Mouse (Mus musculus) stomach, embryonic 15.5 days (tissue): ENCODE results near the gene Itgav. TPM values are rescaled to one million over a fixed set of nuclear protein-coding genes. Genes with fewer than 3 reads are reported as not detected.

Experiments
- ATAC-seq: fragments of 200-750 bp; cut with Nextera tagmentation; 2 replicates; pipeline ENCODE4 v1.8.0; 2017; ENCODE audit warnings: low read depth, moderate number of reproducible peaks, moderate TSS enrichment; ENCODE audit not compliant: insufficient read depth, low FRiP score
- H3K27ac ChIP-seq: fragments of 300-500 bp; sonication (generic); 2 replicates; pipeline ENCODE4 v1.5.1; 2015; ENCODE audit warnings: mild to moderate bottlenecking, inconsistent platforms
- H3K27me3 ChIP-seq: fragments of 300-500 bp; sonication (generic); replicated peaks from 2 replicates; pipeline ENCODE4 v1.6.1; 2015; ENCODE audit warnings: inconsistent platforms
- H3K36me3 ChIP-seq: fragments of 300-500 bp; sonication (generic); 2 replicates; pipeline ENCODE4 v1.6.1; 2015; ENCODE audit warnings: inconsistent platforms
- H3K4me1 ChIP-seq: fragments of 300-500 bp; sonication (generic); 2 replicates; pipeline ENCODE4 v1.6.1; 2015; ENCODE audit warnings: inconsistent platforms
- H3K4me2 ChIP-seq: fragments of 300-500 bp; sonication (generic); 2 replicates; pipeline ENCODE4 v1.6.1; 2015; ENCODE audit warnings: mild to moderate bottlenecking, inconsistent platforms
- H3K4me3 ChIP-seq: fragments of 300-500 bp; sonication (generic); replicated peaks from 2 replicates; pipeline ENCODE4 v1.5.1; 2015; ENCODE audit warnings: inconsistent platforms
- H3K9ac ChIP-seq: fragments of 300-500 bp; sonication (generic); 2 replicates; pipeline ENCODE4 v1.6.1; 2015; ENCODE audit warnings: inconsistent platforms
- H3K9me3 ChIP-seq: fragments of 300-500 bp; sonication (generic); 2 replicates; pipeline ENCODE4 v1.6.1; 2016; ENCODE audit warnings: inconsistent platforms
- WGBS: fragments of 180-500 bp; shearing (Covaris S2); methylation state at CpG from one replicate; pipeline ENCODE4 v1.1.7; 2015; 5-methylcytosine and 5-hydroxymethylcytosine counted together
- polyA plus RNA-seq: library from polyadenylated mRNA; unstranded; fragments of >200 nt; fragmentation: Nextera tagmentation; extraction: Ambion mirVana; gene quantifications from 2 replicates; pipeline ENCODE4 v1.2.1, GENCODE M21; 2015

The Itgav gene
- polyA plus RNA-seq, 1 experiment from 2014 or later = 83.1 TPM

DNA sequence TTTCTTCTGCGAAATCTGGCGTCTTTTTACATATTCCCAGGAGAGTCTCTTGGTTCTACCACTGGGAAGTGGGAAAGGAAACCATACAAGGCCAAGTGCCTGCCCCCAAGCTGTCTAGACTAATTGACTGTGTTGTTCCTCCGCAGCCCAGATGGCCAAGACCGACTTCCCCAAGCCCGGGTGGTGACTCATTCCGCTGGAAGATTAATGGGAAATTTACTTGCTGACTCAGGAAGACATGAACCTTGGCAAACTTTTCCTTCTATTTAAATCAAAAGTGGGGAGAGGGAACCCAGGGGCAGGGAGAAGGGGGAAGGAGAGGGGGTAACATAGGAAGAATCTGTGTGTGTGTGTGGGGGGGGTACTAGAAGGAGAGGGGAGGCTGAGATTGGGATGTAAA is 9.4 kb upstream of the Itgav start:
- 0 out of 2 replicates have a peak, but pooled peaks cover 2% of the 10 kb centered on the region for H3K4me1 ChIP-seq
- no peaks in the 10 kb centered on the region for H3K27me3 ChIP-seq
- WGBS = 14% methylated on average over 6 of the region's 6 CpGs
- H3K36me3 ChIP-seq = no peaks in the 10 kb centered on the region
- H3K4me3 ChIP-seq = no peak overlapping the region
- H3K4me2 ChIP-seq = no peak overlapping the region
- peak; percentile 85; the same call in 1 of the 2 replicates for ATAC-seq
- peak overlapping the region; percentile 8; the same call in 1 of the 2 replicates for H3K27ac ChIP-seq
- no peak overlapping the region for H3K9ac ChIP-seq
- no peaks in the 10 kb centered on the region for H3K9me3 ChIP-seq

GRCm38 (mm10) chr2:83718341-83718740 is 5.9 kb upstream of the Itgav start:
- H3K9me3 ChIP-seq = no peaks in the 10 kb centered on the region
- H3K4me2 ChIP-seq = no peak overlapping the region
- H3K36me3 ChIP-seq = no peaks in the 10 kb centered on the region
- H3K27ac ChIP-seq = no peak overlapping the region
- no peaks in the 10 kb centered on the region for H3K27me3 ChIP-seq
- ATAC-seq = no peak
- no peak overlapping the region for H3K4me3 ChIP-seq
- H3K4me1 ChIP-seq = peaks cover 8% of the 10 kb centered on the region; the same call in 1 of the 2 replicates
- no peak overlapping the region for H3K9ac ChIP-seq
- WGBS = 86% methylated on average over 4 of the region's 4 CpGs

- no peaks in the 10 kb centered on the region for H3K9me3 ChIP-seq
- 72% methylated on average over 3 of the region's 3 CpGs for WGBS
- H3K27me3 ChIP-seq = no peaks in the 10 kb centered on the region
- H3K36me3 ChIP-seq = no peaks in the 10 kb centered on the region
- no peak overlapping the region for H3K27ac ChIP-seq
- H3K4me1 ChIP-seq = peaks cover 17% of the 10 kb centered on the region; the same call in 1 of the 2 replicates
- no peak overlapping the region for H3K9ac ChIP-seq
- ATAC-seq = no peak
- H3K4me2 ChIP-seq = no peak overlapping the region
- H3K4me3 ChIP-seq = no peak overlapping the region
These were observed 2.6 kb upstream of the Itgav start for GRCm38 (mm10) chr2:83721635-83722034.

DNA sequence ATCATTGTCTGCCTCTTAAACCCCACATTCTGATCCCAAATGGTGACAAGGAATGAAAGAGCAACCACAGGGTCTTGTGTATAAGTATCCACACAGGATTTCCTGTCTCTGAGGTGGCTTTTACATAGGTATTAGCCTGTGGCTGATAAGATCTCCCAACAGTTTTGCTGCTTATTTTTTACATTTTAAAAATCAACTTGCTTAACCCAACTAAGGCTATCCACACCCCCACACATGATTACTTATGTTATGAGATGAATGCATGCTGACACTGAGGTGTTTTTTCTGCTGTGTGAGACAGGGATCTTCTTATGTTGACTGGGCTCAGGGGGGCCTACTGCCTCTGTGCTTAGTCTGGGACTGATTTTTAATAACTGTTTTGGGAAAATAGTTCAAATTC is 1.3 kb upstream of the Itgav start:
- Histone ChIP-seq H3K9ac (no peak overlapping the region), H3K36me3 (no peaks in the 10 kb centered on the region), H3K27me3 (no peaks in the 10 kb centered on the region), H3K4me1 (peaks cover 17% of the 10 kb centered on the region; the same call in 1 of the 2 replicates), H3K4me2 (no peak overlapping the region), H3K9me3 (no peaks in the 10 kb centered on the region), H3K4me3 (no peak overlapping the region), H3K27ac (no peak overlapping the region)
- no peak for ATAC-seq

GRCm38 (mm10) chr2:83723346-83723745 is 851 bp upstream of the Itgav start:
- peak overlapping the region; percentile 97 for H3K27ac ChIP-seq
- peak overlapping the region; percentile 84; the same call in 1 of the 2 replicates for H3K9ac ChIP-seq
- H3K27me3 ChIP-seq = no peaks in the 10 kb centered on the region
- H3K36me3 ChIP-seq = no peaks in the 10 kb centered on the region
- H3K4me3 ChIP-seq = peak overlapping the region; percentile 74
- 43% methylated on average over 2 of the region's 2 CpGs for WGBS
- H3K4me1 ChIP-seq = peaks cover 17% of the 10 kb centered on the region; the same call in 1 of the 2 replicates
- H3K9me3 ChIP-seq = no peaks in the 10 kb centered on the region
- no peak for ATAC-seq
- peak overlapping the region; percentile 70 for H3K4me2 ChIP-seq

GRCm38 (mm10) chr2:83724827-83725730 is 882 bp downstream of the Itgav start:
- H3K27ac ChIP-seq = peak overlapping the region; percentile 97
- peak overlapping the region; percentile 74 for H3K4me3 ChIP-seq
- H3K4me2 ChIP-seq = peak overlapping the region; percentile 70
- no peaks in the 10 kb centered on the region for H3K9me3 ChIP-seq
- H3K36me3 ChIP-seq = no peaks in the 10 kb centered on the region
- no peaks in the 10 kb centered on the region for H3K27me3 ChIP-seq
- peak; percentile 51 for ATAC-seq
- peaks cover 22% of the 10 kb centered on the region; the same call in 1 of the 2 replicates for H3K4me1 ChIP-seq
- 3% methylated on average over 44 of the region's 44 CpGs for WGBS
- H3K9ac ChIP-seq = peak overlapping the region; percentile 84

- H3K9ac ChIP-seq = 0 out of 2 replicates have a peak overlapping the region, but pooled peaks have one; percentile 84
- no peaks in the 10 kb centered on the region for H3K27me3 ChIP-seq
- H3K9me3 ChIP-seq = no peaks in the 10 kb centered on the region
- no peak overlapping the region for H3K27ac ChIP-seq
- peak overlapping the region; percentile 70 for H3K4me2 ChIP-seq
- peak overlapping the region; percentile 74 for H3K4me3 ChIP-seq
- H3K4me1 ChIP-seq = peaks cover 22% of the 10 kb centered on the region; the same call in 1 of the 2 replicates
- WGBS = 52% methylated on average over 4 of the region's 4 CpGs
- H3K36me3 ChIP-seq = no peaks in the 10 kb centered on the region
- no peak for ATAC-seq
These were observed 1.6 kb downstream of the Itgav start for GRCm38 (mm10) chr2:83725796-83726195.

GRCm38 (mm10) chr2:83728238-83728682 is 4.1 kb downstream of the Itgav start:
- Histone ChIP-seq H3K27ac (no peak overlapping the region; the same call in 1 of the 2 replicates), H3K36me3 (peaks cover 4% of the 10 kb centered on the region; the same call in 1 of the 2 replicates), H3K4me3 (no peak overlapping the region), H3K4me2 (no peak overlapping the region), H3K27me3 (no peaks in the 10 kb centered on the region), H3K9me3 (no peaks in the 10 kb centered on the region), H3K9ac (no peak overlapping the region), H3K4me1 (peaks cover 16% of the 10 kb centered on the region; the same call in 1 of the 2 replicates)
- no peak for ATAC-seq
- 73% methylated on average over 4 of the region's 4 CpGs for WGBS

DNA sequence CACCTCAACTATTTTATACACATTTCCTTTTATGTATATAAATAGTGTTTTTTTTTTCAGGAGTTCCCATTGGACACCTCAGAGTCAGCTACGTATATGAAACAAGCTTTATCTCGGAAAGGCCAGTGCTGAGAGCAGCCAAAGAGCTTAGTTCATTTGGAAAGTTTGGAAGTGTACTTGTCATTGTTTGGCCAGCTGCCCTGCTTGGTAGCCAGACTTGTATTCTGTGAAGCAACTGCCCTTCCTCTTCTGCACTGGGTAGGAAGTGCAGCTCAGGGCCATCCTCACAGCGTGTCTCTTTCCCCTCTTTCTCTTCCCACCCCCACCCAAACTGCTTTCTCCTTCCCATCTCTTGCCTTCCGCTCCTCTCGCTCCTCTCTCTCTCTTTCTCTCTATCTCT is 5.1 kb downstream of the Itgav start:
- H3K9ac ChIP-seq = no peak overlapping the region
- no peaks in the 10 kb centered on the region for H3K9me3 ChIP-seq
- no peaks in the 10 kb centered on the region for H3K27me3 ChIP-seq
- no peak overlapping the region for H3K4me3 ChIP-seq
- WGBS = 49% methylated on average over 5 of the region's 5 CpGs
- H3K36me3 ChIP-seq = peaks cover 4% of the 10 kb centered on the region; the same call in 1 of the 2 replicates
- H3K27ac ChIP-seq = no peak overlapping the region
- ATAC-seq = no peak
- H3K4me1 ChIP-seq = peaks cover 15% of the 10 kb centered on the region; the same call in 1 of the 2 replicates
- 0 out of 2 replicates have a peak overlapping the region, but pooled peaks have one; percentile 5 for H3K4me2 ChIP-seq

DNA sequence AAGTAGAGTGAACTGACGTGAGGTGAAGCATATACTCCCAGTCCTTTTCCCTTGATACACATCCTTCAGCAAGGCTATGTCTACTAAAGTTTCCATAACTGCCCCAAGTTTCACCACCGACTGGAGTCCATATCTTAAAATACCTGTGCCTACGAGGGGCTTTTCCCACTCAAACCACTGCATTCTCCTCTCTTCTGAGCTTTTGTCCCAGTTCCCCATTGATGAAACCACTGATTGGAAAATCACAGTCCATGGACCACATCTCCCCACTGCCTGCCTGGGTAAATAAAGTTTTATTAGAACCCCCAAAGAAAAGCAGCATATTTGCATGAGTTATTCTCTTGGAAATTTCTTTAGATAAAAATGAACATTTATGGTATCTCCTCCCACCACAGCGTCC is 8.7 kb downstream of the Itgav start:
- no peaks in the 10 kb centered on the region for H3K27me3 ChIP-seq
- WGBS = 85% methylated on average over 4 of the region's 4 CpGs
- no peak overlapping the region for H3K4me3 ChIP-seq
- no peak overlapping the region for H3K27ac ChIP-seq
- H3K9ac ChIP-seq = no peak overlapping the region
- H3K9me3 ChIP-seq = no peaks in the 10 kb centered on the region
- 0 out of 2 replicates have a peak, but pooled peaks cover 8% of the 10 kb centered on the region for H3K4me1 ChIP-seq
- H3K4me2 ChIP-seq = no peak overlapping the region
- peaks cover 8% of the 10 kb centered on the region for H3K36me3 ChIP-seq
- ATAC-seq = no peak

- ATAC-seq = peak; percentile 55
- H3K27me3 ChIP-seq = no peaks in the 10 kb centered on the region
- WGBS = 38% methylated on average over 13 of the region's 13 CpGs
- peaks cover 14% of the 10 kb centered on the region; the same call in 1 of the 2 replicates for H3K4me1 ChIP-seq
- peak overlapping the region; percentile 30 for H3K4me2 ChIP-seq
- peak overlapping the region; percentile 59 for H3K27ac ChIP-seq
- H3K9me3 ChIP-seq = no peaks in the 10 kb centered on the region
- H3K9ac ChIP-seq = no peak overlapping the region
- no peak overlapping the region for H3K4me3 ChIP-seq
- peaks cover 8% of the 10 kb centered on the region for H3K36me3 ChIP-seq
These were observed 9.8 kb downstream of the Itgav start for GRCm38 (mm10) chr2:83733981-83734393.

DNA sequence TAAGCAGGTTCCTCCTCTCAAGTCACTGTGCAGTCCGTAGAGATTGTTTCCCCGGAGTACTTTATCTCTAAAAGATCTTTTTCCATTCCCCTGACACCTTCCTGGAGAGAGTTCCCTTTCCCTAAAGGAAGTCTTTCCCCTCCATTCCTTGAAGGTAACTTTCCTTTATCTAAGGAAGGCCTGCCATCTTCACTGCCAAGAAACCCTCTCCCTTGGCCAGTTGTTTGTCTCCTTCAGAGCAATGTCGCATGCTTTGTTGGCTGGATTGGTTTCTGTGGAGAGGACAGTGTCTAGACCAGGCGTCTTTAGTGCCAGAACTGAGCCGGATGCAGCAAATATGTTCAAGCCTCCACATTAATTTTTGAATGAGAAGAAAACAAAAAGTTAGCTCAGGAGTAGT is 11.1 kb downstream of the Itgav start:
- H3K27me3 ChIP-seq = no peaks in the 10 kb centered on the region
- H3K9ac ChIP-seq = no peak overlapping the region
- H3K27ac ChIP-seq = no peak overlapping the region
- peaks cover 16% of the 10 kb centered on the region for H3K4me1 ChIP-seq
- H3K4me2 ChIP-seq = no peak overlapping the region
- no peaks in the 10 kb centered on the region for H3K9me3 ChIP-seq
- 69% methylated on average over 5 of the region's 5 CpGs for WGBS
- H3K4me3 ChIP-seq = no peak overlapping the region
- H3K36me3 ChIP-seq = peaks cover 8% of the 10 kb centered on the region
- no peak for ATAC-seq
